Mouse (Mus musculus): ENCODE results near the gene Cd2bp2. TPM values are rescaled to one million over a fixed set of nuclear protein-coding genes. Genes with fewer than 3 reads are reported as not detected.
A peak's percentile ranks its signal among the peaks of the same experiment; 100 is the strongest.

The Cd2bp2 gene
- 10 to 100 TPM; 39.7 to 51.9 TPM for polyA plus RNA-seq (2017; shearing (Covaris generic))

- ATAC-seq = peak; percentile 99
Measured at GRCm38 (mm10) chr7:127195544-127196295, at the start of gene Cd2bp2. TSS of gene Cd2bp2 (minus strand) at chr7:127196050.

- ATAC-seq = no peak
Measured at GRCm38 (mm10) chr7:127244658-127245510, 49.0 kb upstream of the Cd2bp2 start.

GRCm38 (mm10) chr7:127243870-127244657 is 48.2 kb upstream of the Cd2bp2 start, which contains the start of gene Zfp771:
TSS of gene Zfp771 (plus strand) at chr7:127244274.
- peak; percentile 89 for ATAC-seq

GRCm38 (mm10) chr7:127243361-127243867 is 47.6 kb upstream of the Cd2bp2 start:
- ATAC-seq = no peak

- no peak for ATAC-seq
Measured at GRCm38 (mm10) chr7:127234777-127235176, 38.9 kb upstream of the Cd2bp2 start.

- no peak for ATAC-seq
Measured at GRCm38 (mm10) chr7:127233765-127234164, 37.9 kb upstream of the Cd2bp2 start.

- peak; percentile 7 for ATAC-seq
Measured at GRCm38 (mm10) chr7:127233368-127233749, 37.5 kb upstream of the Cd2bp2 start.

GRCm38 (mm10) chr7:127232622-127233367 is 36.9 kb upstream of the Cd2bp2 start, which contains the start of the genes Zfp553 and Sept1:
TSS of gene Zfp553 (plus strand) at chr7:127233061.
TSS of gene Sept1 (minus strand) at chr7:127233130.
- ATAC-seq = peak; percentile 81

- ATAC-seq = peak; percentile 15
Measured at GRCm38 (mm10) chr7:127231826-127232621, 36.2 kb upstream of the Cd2bp2 start.

GRCm38 (mm10) chr7:127231376-127231775 is 35.5 kb upstream of the Cd2bp2 start:
- no peak for ATAC-seq

GRCm38 (mm10) chr7:127228615-127229303 is 32.9 kb upstream of the Cd2bp2 start:
- peak; percentile 56 for ATAC-seq

- ATAC-seq = no peak
Measured at GRCm38 (mm10) chr7:127225147-127225995, 29.5 kb upstream of the Cd2bp2 start.

GRCm38 (mm10) chr7:127224616-127225015 is 28.8 kb upstream of the Cd2bp2 start:
- no peak for ATAC-seq

GRCm38 (mm10) chr7:127223515-127224478 is 27.9 kb upstream of the Cd2bp2 start:
- ATAC-seq = no peak

- no peak for ATAC-seq
Measured at GRCm38 (mm10) chr7:127223106-127223505, 27.3 kb upstream of the Cd2bp2 start.

- peak; percentile 85 for ATAC-seq
Measured at GRCm38 (mm10) chr7:127220440-127220839, 24.6 kb upstream of the Cd2bp2 start.

- ATAC-seq = no peak
Measured at GRCm38 (mm10) chr7:127218670-127219069, 22.8 kb upstream of the Cd2bp2 start.

Measured in CD4-positive, CD25-positive, alpha-beta regulatory T cell, adult 4 months (primary cell).